Mouse (Mus musculus): ENCODE data around the gene Gcnt1. TPM values are rescaled to one million over a fixed set of nuclear protein-coding genes. Genes with fewer than 3 reads are reported as not detected.

Gcnt1 gene
- polyA plus RNA-seq, 1 experiment: 0.12 TPM

DNA sequence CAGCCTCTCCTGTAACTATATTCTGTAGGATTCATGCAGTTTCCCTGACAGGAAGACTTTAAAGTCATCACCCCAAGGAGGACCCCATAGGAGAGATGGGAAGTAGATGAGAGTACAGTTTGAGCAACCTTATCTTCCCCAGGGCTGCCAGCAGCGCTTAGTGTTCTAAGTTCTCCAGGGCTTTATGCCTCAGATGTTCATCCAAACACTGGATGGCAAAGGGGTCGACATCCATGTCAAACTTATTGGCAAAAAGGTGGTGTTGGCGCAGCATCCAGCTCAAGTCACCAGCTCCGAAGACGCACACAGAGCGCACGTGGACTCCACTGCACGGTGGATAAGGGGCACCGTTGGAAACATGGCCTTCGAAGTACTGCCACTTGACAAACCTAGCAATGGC is 43.7 kb downstream of the Gcnt1 start:
- no peaks in the 10 kb centered on the region for H3K79me2 ChIP-seq (ENCODE audit: control insufficient read depth, insufficient read depth)
- H3K4me2 ChIP-seq (ENCODE audit: low read depth): no peak overlapping the region
- no peaks in the 10 kb centered on the region for H3K36me3 ChIP-seq (ENCODE audit: control insufficient read depth, insufficient read depth)
- H3K4me3 ChIP-seq: no peak overlapping the region
- no peak for TF ChIP-seq POLR2AphosphoS2 (IDR thresholded peaks at IDR 0.05; ENCODE audit: insufficient read length, low read depth)
- TF ChIP-seq TCF12 (IDR thresholded peaks at IDR 0.05; ENCODE audit: insufficient read depth, poor library complexity, severe bottlenecking): no peak
- TF ChIP-seq MYOG (IDR thresholded peaks at IDR 0.05; ENCODE audit: control insufficient read depth in 1 of 3, insufficient read depth in 1 of 3, insufficient read length in 2 of 3, low read depth in 2 of 3): no peak
- no peak for TF ChIP-seq E2F4 (IDR thresholded peaks at IDR 0.05; ENCODE audit: insufficient read depth)
- TF ChIP-seq TCF3 (IDR thresholded peaks at IDR 0.05; ENCODE audit: insufficient read length, low read depth): no peak
- TF ChIP-seq MAX (IDR thresholded peaks at IDR 0.05; ENCODE audit: low read depth): no peak
- no peak for TF ChIP-seq REST (IDR thresholded peaks at IDR 0.05; ENCODE audit: insufficient read depth, insufficient read length)
- no peaks in the 10 kb centered on the region for H3K27me3 ChIP-seq (ENCODE audit: control insufficient read depth, insufficient read depth, insufficient read length)
- no peak overlapping the region for H3ac ChIP-seq (ENCODE audit: control insufficient read depth, insufficient read length)

DNA sequence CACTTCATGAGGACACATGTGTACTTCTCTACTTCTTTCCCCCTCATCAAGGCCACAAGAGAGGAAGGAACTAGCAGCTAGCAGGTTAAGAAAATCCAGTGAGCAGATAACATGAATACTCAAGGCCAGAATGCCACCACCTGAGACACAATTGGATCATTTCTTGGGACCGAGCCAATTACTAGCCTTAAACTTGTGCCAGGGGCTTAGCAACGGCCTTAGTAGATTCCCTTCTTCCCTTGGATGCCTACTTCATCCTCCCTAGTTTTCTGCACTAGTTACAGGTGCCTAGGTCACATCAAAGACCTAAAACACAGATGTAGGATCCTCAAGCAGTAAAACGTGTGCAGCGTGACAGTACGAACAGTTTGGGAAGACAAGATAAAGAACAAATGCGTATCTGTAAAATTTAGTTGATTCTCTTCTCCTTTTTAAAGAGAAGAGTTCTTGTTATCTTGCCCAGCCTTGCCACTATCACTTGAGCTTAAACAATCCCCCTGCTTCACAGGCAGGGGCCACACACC is 44.7 kb downstream of the Gcnt1 start:
- H3K4me3 ChIP-seq: no peak overlapping the region
- H3K4me2 ChIP-seq (ENCODE audit: low read depth): no peak overlapping the region
- H3K36me3 ChIP-seq (ENCODE audit: control insufficient read depth, insufficient read depth): no peaks in the 10 kb centered on the region
- no peaks in the 10 kb centered on the region for H3K79me2 ChIP-seq (ENCODE audit: control insufficient read depth, insufficient read depth)
- H3ac ChIP-seq (ENCODE audit: control insufficient read depth, insufficient read length): no peak overlapping the region
- no peak for TF ChIP-seq MAX (IDR thresholded peaks at IDR 0.05; ENCODE audit: low read depth)
- TF ChIP-seq MYOD1 (IDR thresholded peaks at IDR 0.05; ENCODE audit: control insufficient read depth in 1 of 3, insufficient read length in 2 of 3, low read depth in 2 of 3): no peak
- TF ChIP-seq MYOG (IDR thresholded peaks at IDR 0.05; ENCODE audit: control insufficient read depth in 1 of 3, insufficient read depth in 1 of 3, insufficient read length in 2 of 3, low read depth in 2 of 3): no peak
- no peak for TF ChIP-seq REST (IDR thresholded peaks at IDR 0.05; ENCODE audit: insufficient read depth, insufficient read length)
- TF ChIP-seq USF1 (IDR thresholded peaks at IDR 0.05; ENCODE audit: low read depth): no peak
- TF ChIP-seq SRF (IDR thresholded peaks at IDR 0.05; ENCODE audit: control insufficient read depth, insufficient read length, low read depth): no peak
- TF ChIP-seq CEBPB (IDR thresholded peaks at IDR 0.05; ENCODE audit: insufficient read depth, poor library complexity, severe bottlenecking): no peak
- no peak for TF ChIP-seq POLR2A (IDR thresholded peaks at IDR 0.05; ENCODE audit: insufficient read length, low read depth)
- TF ChIP-seq TCF3 (IDR thresholded peaks at IDR 0.05; ENCODE audit: insufficient read length, low read depth): no peak
- TF ChIP-seq E2F4 (IDR thresholded peaks at IDR 0.05; ENCODE audit: insufficient read depth): no peak
- TF ChIP-seq POLR2AphosphoS2 (IDR thresholded peaks at IDR 0.05; ENCODE audit: insufficient read length, low read depth): no peak
- no peak for TF ChIP-seq TCF12 (IDR thresholded peaks at IDR 0.05; ENCODE audit: insufficient read depth, poor library complexity, severe bottlenecking)
- no peaks in the 10 kb centered on the region for H3K27me3 ChIP-seq (ENCODE audit: control insufficient read depth, insufficient read depth, insufficient read length)

DNA sequence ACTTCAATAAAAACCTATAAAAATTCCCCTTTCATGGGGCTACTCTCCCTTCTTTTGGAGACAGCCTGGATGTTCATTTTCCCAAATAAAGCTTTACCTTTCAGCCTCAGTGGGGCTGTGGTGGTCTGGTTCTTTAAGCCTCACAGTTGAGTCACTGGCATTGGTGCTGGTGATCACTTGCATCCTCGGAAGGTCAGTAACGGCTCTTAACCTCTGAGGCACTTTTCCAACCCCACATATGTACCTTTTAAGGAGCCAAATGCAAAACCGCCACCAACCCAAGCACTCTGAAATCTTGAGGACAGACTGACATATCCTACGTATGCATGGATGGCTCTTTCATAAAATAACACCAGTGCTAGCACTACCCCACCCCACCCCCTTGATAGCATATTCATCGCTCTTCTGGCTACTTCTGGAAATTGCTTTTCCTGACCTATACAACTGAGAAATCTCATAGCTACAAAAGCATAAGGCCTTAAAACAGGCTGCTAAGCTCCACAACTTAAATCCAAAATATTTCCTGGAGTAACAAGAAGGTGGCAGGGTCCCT is 48.9 kb downstream of the Gcnt1 start:
- Histone ChIP-seq H3K4me3 (no peak overlapping the region), H3K79me2 (ENCODE audit: control insufficient read depth, insufficient read depth) (no peaks in the 10 kb centered on the region), H3K4me2 (ENCODE audit: low read depth) (no peak overlapping the region), H3K27me3 (ENCODE audit: control insufficient read depth, insufficient read depth, insufficient read length) (no peaks in the 10 kb centered on the region), H3K36me3 (ENCODE audit: control insufficient read depth, insufficient read depth) (no peaks in the 10 kb centered on the region), H3ac (ENCODE audit: control insufficient read depth, insufficient read length) (no peak overlapping the region)
- TF ChIP-seq CEBPB (IDR thresholded peaks at IDR 0.05; ENCODE audit: insufficient read depth, poor library complexity, severe bottlenecking): no peak
- TF ChIP-seq MYOD1 (IDR thresholded peaks at IDR 0.05; ENCODE audit: control insufficient read depth in 1 of 3, insufficient read length in 2 of 3, low read depth in 2 of 3): no peak
- no peak for TF ChIP-seq TCF3 (IDR thresholded peaks at IDR 0.05; ENCODE audit: insufficient read length, low read depth)
- TF ChIP-seq MYOG (IDR thresholded peaks at IDR 0.05; ENCODE audit: control insufficient read depth in 1 of 3, insufficient read depth in 1 of 3, insufficient read length in 2 of 3, low read depth in 2 of 3): no peak
- no peak for TF ChIP-seq USF1 (IDR thresholded peaks at IDR 0.05; ENCODE audit: low read depth)
- TF ChIP-seq SRF (IDR thresholded peaks at IDR 0.05; ENCODE audit: control insufficient read depth, insufficient read length, low read depth): no peak
- TF ChIP-seq POLR2AphosphoS2 (IDR thresholded peaks at IDR 0.05; ENCODE audit: insufficient read length, low read depth): no peak
- TF ChIP-seq E2F4 (IDR thresholded peaks at IDR 0.05; ENCODE audit: insufficient read depth): no peak
- TF ChIP-seq TCF12 (IDR thresholded peaks at IDR 0.05; ENCODE audit: insufficient read depth, poor library complexity, severe bottlenecking): no peak
- TF ChIP-seq POLR2A (IDR thresholded peaks at IDR 0.05; ENCODE audit: insufficient read length, low read depth): no peak
- TF ChIP-seq MAX (IDR thresholded peaks at IDR 0.05; ENCODE audit: low read depth): no peak
- TF ChIP-seq REST (IDR thresholded peaks at IDR 0.05; ENCODE audit: insufficient read depth, insufficient read length): no peak

DNA sequence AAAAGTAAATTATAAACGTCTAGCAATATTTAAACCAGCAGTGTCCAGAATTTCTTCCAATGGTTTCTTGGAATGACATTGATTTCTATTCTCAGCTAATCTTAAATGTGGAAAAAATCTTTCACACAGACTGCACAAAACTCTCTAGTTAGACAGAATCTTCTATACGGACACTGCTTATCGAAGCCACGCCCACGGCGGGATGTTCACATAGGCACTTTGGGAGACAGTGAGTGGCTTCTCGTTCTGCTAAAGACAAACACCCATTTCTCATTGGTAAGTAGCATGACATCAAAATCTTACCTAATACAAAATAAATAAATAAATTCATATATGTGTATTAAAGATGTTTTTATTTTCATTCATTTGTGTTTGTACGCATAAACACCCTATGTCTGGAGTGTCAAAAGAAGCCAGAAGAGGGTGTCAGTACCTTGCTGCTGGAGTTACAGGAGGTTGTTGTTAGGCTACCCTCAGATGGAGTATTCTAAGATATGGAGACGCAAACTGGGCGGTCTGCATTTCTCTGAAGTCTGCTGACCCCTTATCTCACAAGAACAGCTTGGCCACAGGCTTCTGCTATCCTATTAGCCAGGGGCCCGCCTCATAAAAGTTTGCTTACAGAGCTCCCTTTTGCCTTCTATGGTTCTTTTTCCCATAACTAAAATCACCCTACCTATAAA is 49.5 kb downstream of the Gcnt1 start:
- TF ChIP-seq TCF3 (IDR thresholded peaks at IDR 0.05; ENCODE audit: insufficient read length, low read depth) (no peak), CEBPB (IDR thresholded peaks at IDR 0.05; ENCODE audit: insufficient read depth, poor library complexity, severe bottlenecking) (no peak), SRF (IDR thresholded peaks at IDR 0.05; ENCODE audit: control insufficient read depth, insufficient read length, low read depth) (no peak), MYOG (IDR thresholded peaks at IDR 0.05; ENCODE audit: control insufficient read depth in 1 of 3, insufficient read depth in 1 of 3, insufficient read length in 2 of 3, low read depth in 2 of 3) (no peak), USF1 (IDR thresholded peaks at IDR 0.05; ENCODE audit: low read depth) (no peak), MYOD1 (IDR thresholded peaks at IDR 0.05; ENCODE audit: control insufficient read depth in 1 of 3, insufficient read length in 2 of 3, low read depth in 2 of 3) (no peak), REST (IDR thresholded peaks at IDR 0.05; ENCODE audit: insufficient read depth, insufficient read length) (no peak), TCF12 (IDR thresholded peaks at IDR 0.05; ENCODE audit: insufficient read depth, poor library complexity, severe bottlenecking) (no peak)

More for the DNA sequence above, 49.5 kb downstream of the Gcnt1 start:
- Histone ChIP-seq H3K36me3 (ENCODE audit: control insufficient read depth, insufficient read depth) (no peaks in the 10 kb centered on the region), H3K79me2 (ENCODE audit: control insufficient read depth, insufficient read depth) (no peaks in the 10 kb centered on the region), H3ac (ENCODE audit: control insufficient read depth, insufficient read length) (no peak overlapping the region), H3K4me3 (no peak overlapping the region), H3K4me2 (ENCODE audit: low read depth) (no peak overlapping the region), H3K27me3 (ENCODE audit: control insufficient read depth, insufficient read depth, insufficient read length) (no peaks in the 10 kb centered on the region)
